Mouse (Mus musculus) heart, adult 18-20 months (tissue): Measurements from ENCODE around the gene Dpy30. TPM values are rescaled to one million over a fixed set of nuclear protein-coding genes. Genes with fewer than 3 reads are reported as not detected.

Source experiments
- DNase-seq, 2 experiments: peaks; one replicate each; pipeline ENCODE4 v3.0.0; 2021 to 2022; ENCODE audit warnings: mixed read lengths in 1 of 2
- total RNA-seq, 2 experiments: library from RNA; stranded (reverse); gene quantifications; 2 replicates each; pipeline ENCODE4 v1.2.3; 2021

Gene Dpy30
- total RNA-seq, 2 experiments from 2014 or later, result 36.5 to 48.4 TPM

GRCm38 (mm10) chr17:74295026-74295970, 28.4 kb downstream of the Dpy30 start, which contains the start of gene Memo1:
Gene Memo1 (minus strand): TSS chr17:74295521.
- DNase-seq, result peak; percentile 83 to 87

- DNase-seq, result peak; percentile 87 to 94
Observed at GRCm38 (mm10) chr17:74294426-74295025, 29.2 kb downstream of the Dpy30 start.

GRCm38 (mm10) chr17:74293687-74294425, 29.9 kb downstream of the Dpy30 start:
- DNase-seq, result peak in 1 of 2 experiments; percentile 53

GRCm38 (mm10) chr17:74291640-74292361, 31.9 kb downstream of the Dpy30 start:
- no peak for DNase-seq

- DNase-seq, result no peak
Observed at GRCm38 (mm10) chr17:74290869-74291268, 32.9 kb downstream of the Dpy30 start.

GRCm38 (mm10) chr17:74290198-74290597, 33.5 kb downstream of the Dpy30 start:
- DNase-seq, result no peak

- peak in 1 of 2 experiments; percentile 24 for DNase-seq
Observed at GRCm38 (mm10) chr17:74288626-74289025, 35.1 kb downstream of the Dpy30 start.

- DNase-seq, result no peak
Observed at GRCm38 (mm10) chr17:74286140-74286730, 37.5 kb downstream of the Dpy30 start.

GRCm38 (mm10) chr17:74285730-74286129, 38.0 kb downstream of the Dpy30 start:
- no peak for DNase-seq

GRCm38 (mm10) chr17:74284397-74285115, 39.2 kb downstream of the Dpy30 start:
- peak; percentile 42 to 45 for DNase-seq

- DNase-seq, result no peak
Observed at GRCm38 (mm10) chr17:74282024-74282423, 41.7 kb downstream of the Dpy30 start.

GRCm38 (mm10) chr17:74278966-74279869, 44.5 kb downstream of the Dpy30 start:
- no peak for DNase-seq

GRCm38 (mm10) chr17:74274471-74274870, 49.3 kb downstream of the Dpy30 start:
- no peak for DNase-seq

GRCm38 (mm10) chr17:74272683-74273205, 51.0 kb downstream of the Dpy30 start:
- DNase-seq, result no peak

- DNase-seq, result no peak
Observed at GRCm38 (mm10) chr17:74271541-74272268, 52.0 kb downstream of the Dpy30 start.

- DNase-seq, result no peak
Observed at GRCm38 (mm10) chr17:74270205-74270604, 53.5 kb downstream of the Dpy30 start.

- no peak for DNase-seq
Observed at GRCm38 (mm10) chr17:74267415-74268180, 56.1 kb downstream of the Dpy30 start.

- DNase-seq, result no peak
Observed at GRCm38 (mm10) chr17:74265636-74266035, 58.1 kb downstream of the Dpy30 start.
